Mouse (Mus musculus) frontal cortex, adult (tissue): ENCODE results near the gene Mark1.

ENCODE experiments used
- ATAC-seq: cut with Nextera tagmentation; 2 replicates; pipeline ENCODE4 v1.9.2; 2017; ENCODE audit warnings: mild to moderate bottlenecking, moderate library complexity, mixed read lengths; ENCODE audit not compliant: low TSS enrichment

The Mark1 gene

GRCm38 (mm10) chr1:184891998-184892397 lies 107.4 kb downstream of the Mark1 start:
- ATAC-seq, result peak; percentile 69

- no peak for ATAC-seq
These were observed 109.9 kb downstream of the Mark1 start for GRCm38 (mm10) chr1:184889454-184889853.

- ATAC-seq, result no peak
These were observed 113.2 kb downstream of the Mark1 start for GRCm38 (mm10) chr1:184886160-184886559.

GRCm38 (mm10) chr1:184882281-184883268 lies 116.8 kb downstream of the Mark1 start, which contains the start of gene C130074G19Rik:
C130074G19Rik (minus strand) TSS chr1:184883218.
- ATAC-seq, result peak; percentile 67

GRCm38 (mm10) chr1:184881861-184882260 lies 117.5 kb downstream of the Mark1 start:
- no peak for ATAC-seq

GRCm38 (mm10) chr1:184881211-184881610 lies 118.2 kb downstream of the Mark1 start:
- no peak for ATAC-seq

GRCm38 (mm10) chr1:184878860-184879259 lies 120.5 kb downstream of the Mark1 start:
- no peak for ATAC-seq

- ATAC-seq, result peak; percentile 90
These were observed 122.1 kb downstream of the Mark1 start for GRCm38 (mm10) chr1:184877306-184877705.

GRCm38 (mm10) chr1:184873910-184874309 lies 125.5 kb downstream of the Mark1 start:
- no peak for ATAC-seq

GRCm38 (mm10) chr1:184872069-184872819 lies 127.1 kb downstream of the Mark1 start:
- ATAC-seq, result no peak

- no peak for ATAC-seq
These were observed 127.9 kb downstream of the Mark1 start for GRCm38 (mm10) chr1:184871506-184871905.

- no peak for ATAC-seq
These were observed 128.6 kb downstream of the Mark1 start for GRCm38 (mm10) chr1:184870646-184871385.

GRCm38 (mm10) chr1:184869939-184870565 lies 129.3 kb downstream of the Mark1 start:
- ATAC-seq, result peak; percentile 42; the same call in 1 of the 2 replicates

GRCm38 (mm10) chr1:184867640-184868120 lies 131.7 kb downstream of the Mark1 start:
- ATAC-seq, result no peak

GRCm38 (mm10) chr1:184864381-184864801 lies 135.0 kb downstream of the Mark1 start:
- no peak for ATAC-seq

GRCm38 (mm10) chr1:184862636-184863035 lies 136.7 kb downstream of the Mark1 start:
- ATAC-seq, result no peak

- no peak for ATAC-seq
These were observed 137.8 kb downstream of the Mark1 start for GRCm38 (mm10) chr1:184861551-184861950.

- ATAC-seq, result no peak
These were observed 139.1 kb downstream of the Mark1 start for GRCm38 (mm10) chr1:184860276-184860675.

- no peak for ATAC-seq
These were observed 141.1 kb downstream of the Mark1 start for GRCm38 (mm10) chr1:184858253-184858652.

GRCm38 (mm10) chr1:184857216-184857615 lies 142.2 kb downstream of the Mark1 start:
- ATAC-seq, result peak; percentile 65

GRCm38 (mm10) chr1:184853922-184854321 lies 145.4 kb downstream of the Mark1 start:
- no peak for ATAC-seq
